Mouse (Mus musculus): ENCODE measurements around the gene Gprin3.

DNA sequence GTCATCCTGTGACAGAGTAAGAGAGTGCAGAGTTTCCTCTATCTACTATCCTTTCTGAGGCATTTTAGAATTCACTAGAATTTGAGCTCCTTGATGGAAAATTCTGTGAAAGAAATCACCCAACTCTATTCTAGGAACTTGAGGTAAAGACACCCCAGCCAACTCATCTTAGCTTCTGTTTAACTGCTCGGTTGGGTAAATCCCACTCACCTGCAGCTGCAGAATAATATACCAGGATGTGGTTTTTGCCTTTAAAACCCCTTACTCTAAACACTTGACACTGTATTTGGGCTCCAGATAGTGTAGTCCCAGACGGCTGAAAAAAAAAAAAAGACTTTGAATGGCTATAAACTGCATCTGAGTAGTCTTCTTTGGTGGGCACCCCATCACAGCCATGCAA lies 112.9 kb downstream of the Gprin3 start:
- TF ChIP-seq CTCF (IDR thresholded peaks at IDR 0.05; ENCODE audit: low read depth, low read length) (no peak), POLR2A (IDR thresholded peaks at IDR 0.05; ENCODE audit: extremely low read depth, insufficient read depth, low read length) (no peak)

Measured in liver, adult 2 months (tissue).